In the genomic region with DNA sequence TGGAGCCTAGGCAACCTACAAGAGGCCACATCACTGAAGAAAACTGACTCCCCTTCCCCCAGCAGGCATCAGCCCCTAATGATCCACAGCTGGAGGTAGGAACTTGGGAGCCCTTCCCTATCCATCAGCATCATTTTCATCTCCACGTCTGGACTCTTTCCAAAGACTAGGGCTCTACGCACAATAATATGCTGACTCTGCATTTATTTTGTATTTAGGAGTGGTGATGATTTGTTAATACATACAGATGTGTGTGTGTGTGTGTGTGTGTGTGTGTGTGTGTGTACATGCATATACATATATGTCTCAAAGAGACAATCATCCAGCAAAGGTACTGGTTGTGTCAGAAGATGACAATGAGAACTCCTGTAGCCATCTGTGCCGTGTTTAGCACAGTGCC, we compare ENCODE assay signal across 15 mouse cellular contexts.
"Had no signal": no experiment of that assay in that cellular context is flagged by ENCODE, and none has a peak within 500 bp of the region (broad histone marks: within the 10 kb centered on the region; RNA-seq: fewer than 3 reads in every experiment).

No protein-coding gene starts in this region.

- H3K4me3 ChIP-seq: lung, embryonic 15.5 days; midbrain, embryonic 10.5 days; midbrain, embryonic 12.5 days; neural tube, embryonic 12.5 days; stomach, embryonic 15.5 days had no signal

- H3K4me1 ChIP-seq: lung, embryonic 15.5 days; midbrain, embryonic 10.5 days; midbrain, embryonic 12.5 days; neural tube, embryonic 12.5 days; stomach, embryonic 15.5 days had no signal

- H3K27me3 ChIP-seq: lung, embryonic 15.5 days; midbrain, embryonic 12.5 days; neural tube, embryonic 12.5 days; stomach, embryonic 15.5 days had no signal

- H3K9me3 ChIP-seq: lung, embryonic 15.5 days; midbrain, embryonic 10.5 days; midbrain, embryonic 12.5 days; neural tube, embryonic 12.5 days; stomach, embryonic 15.5 days had no signal

- H3K9ac ChIP-seq: lung, embryonic 15.5 days; midbrain, embryonic 12.5 days; neural tube, embryonic 12.5 days; stomach, embryonic 15.5 days had no signal

- H3K27ac ChIP-seq: lung, embryonic 15.5 days; midbrain, embryonic 10.5 days; midbrain, embryonic 12.5 days; neural tube, embryonic 12.5 days; stomach, embryonic 15.5 days; stomach, postnatal 0 days had no signal

- H3K36me3 ChIP-seq: lung, embryonic 15.5 days; midbrain, embryonic 10.5 days; midbrain, embryonic 12.5 days; neural tube, embryonic 12.5 days; stomach, embryonic 15.5 days had no signal

- DNase-seq: lung, adult 18-20 months; lung, postnatal 10 days; lung, postnatal 4 days; midbrain, embryonic 14.5 days; right cerebral cortex, postnatal 14 days; thymus, adult 2 months; thymus, postnatal 25 days; thymus, postnatal 4 days had no signal

- H3K4me2 ChIP-seq: lung, embryonic 15.5 days; midbrain, embryonic 12.5 days; neural tube, embryonic 12.5 days; stomach, embryonic 15.5 days had no signal

- ATAC-seq: midbrain, embryonic 16.5 days had no signal
